Mouse (Mus musculus): Measurements from ENCODE around the gene B4galnt3.

GRCm38 (mm10) chr6:120255701-120256100 lies 38.7 kb downstream of the B4galnt3 start:
- TF ChIP-seq CTCF (IDR thresholded peaks at IDR 0.05; ENCODE audit: borderline replicate concordance, insufficient read depth, low read length) (no peak), POLR2A (IDR thresholded peaks at IDR 0.05; ENCODE audit: low read depth, low read length) (no peak)
